Mouse (Mus musculus) cerebellum, postnatal 14 days (tissue): ENCODE results near the gene Zfp661.

Source experiments
- DNase-seq, 2 experiments: peaks; one replicate each; pipeline ENCODE4 v3.0.0; 2021; ENCODE audit warnings: mixed read lengths in 2 of 2

The Zfp661 gene

GRCm38 (mm10) chr2:127550446-127550845 lies 36.4 kb downstream of the Zfp661 start:
- DNase-seq: peak in 1 of 2 experiments; percentile 45

- DNase-seq: peak in 1 of 2 experiments; percentile 13
Measured at GRCm38 (mm10) chr2:127549711-127550110, 37.2 kb downstream of the Zfp661 start.

GRCm38 (mm10) chr2:127548342-127549074 lies 38.4 kb downstream of the Zfp661 start:
- peak in 1 of 2 experiments; percentile 4 for DNase-seq

GRCm38 (mm10) chr2:127541697-127542096 lies 45.2 kb downstream of the Zfp661 start:
- peak in 1 of 2 experiments; percentile 41 for DNase-seq

GRCm38 (mm10) chr2:127541185-127541584 lies 45.7 kb downstream of the Zfp661 start, which contains the start of gene Prom2:
Gene Prom2, minus strand, starts transcription at chr2:127541467.
- peak; percentile 46 to 59 for DNase-seq

GRCm38 (mm10) chr2:127539494-127539893 lies 47.4 kb downstream of the Zfp661 start:
- DNase-seq: peak; percentile 75 to 83

- DNase-seq: no peak
Measured at GRCm38 (mm10) chr2:127537548-127537947, 49.3 kb downstream of the Zfp661 start.

GRCm38 (mm10) chr2:127535363-127535762 lies 51.5 kb downstream of the Zfp661 start:
- DNase-seq: peak in 1 of 2 experiments; percentile 46

- DNase-seq: no peak
Measured at GRCm38 (mm10) chr2:127532379-127532778, 54.5 kb downstream of the Zfp661 start.

GRCm38 (mm10) chr2:127531592-127531991 lies 55.3 kb downstream of the Zfp661 start:
- DNase-seq: peak; percentile 69 to 74

GRCm38 (mm10) chr2:127530418-127530817 lies 56.5 kb downstream of the Zfp661 start:
- no peak for DNase-seq

GRCm38 (mm10) chr2:127525004-127525775 lies 61.7 kb downstream of the Zfp661 start:
- DNase-seq: peak; percentile 61 to 76
